Mouse (Mus musculus) embryo, embryonic 9.5 days (tissue): ENCODE measurements around the gene Slc25a35.
"Not testable (repeated sequence)": the region's sequence is repeated elsewhere in the genome, so short reads cannot be mapped to it uniquely, and the experiment has no call there.

Experiments
- DNase-seq: peaks from one replicate; pipeline ENCODE4 v3.0.0-alpha.2; 2017; ENCODE audit errors: extremely low spot score

Gene Slc25a35

DNA sequence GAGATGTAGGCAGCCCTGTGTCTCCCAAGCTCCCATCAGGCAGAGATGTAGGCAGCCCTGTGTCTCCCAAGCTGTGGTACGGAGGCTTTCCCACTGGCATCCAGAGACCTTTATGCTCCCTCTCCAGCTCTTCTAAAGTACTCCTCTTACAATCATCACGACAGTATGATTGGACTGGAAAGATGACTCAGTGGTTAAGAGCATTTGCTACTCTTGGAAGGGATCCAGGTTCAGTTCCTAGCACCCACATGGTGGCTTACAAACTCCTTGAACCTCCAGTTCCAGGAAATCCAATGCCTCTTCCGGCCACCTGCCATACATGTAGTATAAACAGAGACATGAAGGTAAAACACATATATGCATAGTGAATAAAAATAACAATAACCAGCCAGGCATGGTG, 6.3 kb upstream of the Slc25a35 start:
- no peak for DNase-seq

DNA sequence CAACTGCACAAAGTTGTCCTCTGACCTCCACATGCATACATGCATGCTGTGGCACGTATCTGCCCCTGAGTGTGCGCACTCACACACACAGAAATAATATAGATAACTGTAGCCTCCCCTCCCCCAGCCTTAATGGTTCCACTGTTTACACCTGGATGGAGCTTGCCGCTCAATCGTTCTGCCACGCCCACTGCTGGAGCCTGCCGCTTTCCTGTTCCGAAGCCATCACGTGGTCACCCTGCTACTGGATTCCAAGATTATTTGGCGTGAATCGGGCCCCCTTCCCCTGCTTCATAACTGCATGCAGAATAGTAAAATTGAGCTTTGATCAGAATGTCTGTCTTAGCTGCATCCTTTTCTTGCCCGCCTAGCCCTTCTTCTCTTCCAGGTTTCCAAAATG, 5.8 kb upstream of the Slc25a35 start:
- not testable (repeated sequence) for DNase-seq

DNA sequence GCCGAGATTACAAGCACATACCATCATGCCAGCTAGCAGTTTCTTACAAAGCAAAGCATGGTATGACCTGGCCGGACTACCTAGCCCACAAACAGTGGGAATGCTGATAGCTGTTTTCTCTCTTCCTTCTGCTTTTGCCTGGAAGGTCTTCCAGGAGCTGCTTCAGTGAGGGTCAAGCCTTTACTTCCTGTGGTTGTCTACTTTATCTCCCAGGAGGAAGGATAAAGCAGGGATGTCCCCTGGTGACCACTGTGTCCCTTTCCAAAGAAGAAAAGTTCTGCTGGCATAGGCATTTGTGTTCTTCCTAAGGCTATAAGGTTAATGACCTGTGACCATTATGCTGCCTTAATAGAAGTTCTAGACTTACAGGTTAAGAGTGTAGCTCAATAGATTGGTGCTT, 4.5 kb upstream of the Slc25a35 start:
- DNase-seq, result no peak

DNA sequence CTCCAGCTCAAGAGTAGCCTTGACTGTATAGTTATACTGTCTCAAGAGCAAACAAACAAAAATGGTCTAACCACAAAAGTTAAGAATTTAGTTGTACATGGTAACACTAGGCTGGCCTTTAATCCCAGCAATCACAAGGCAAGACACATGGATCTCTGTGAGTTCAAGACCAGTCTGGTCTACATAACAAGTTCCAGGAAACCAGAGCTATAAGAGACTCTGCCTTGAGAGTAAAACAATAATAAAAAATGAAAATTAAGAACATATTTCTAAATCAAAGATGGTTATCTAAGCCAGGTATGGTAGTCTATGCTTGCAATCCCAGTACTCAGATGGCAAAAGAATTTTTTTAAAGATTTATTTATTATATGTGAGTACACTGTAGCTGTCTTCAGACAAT, 2.9 kb upstream of the Slc25a35 start:
- DNase-seq, result no peak

DNA sequence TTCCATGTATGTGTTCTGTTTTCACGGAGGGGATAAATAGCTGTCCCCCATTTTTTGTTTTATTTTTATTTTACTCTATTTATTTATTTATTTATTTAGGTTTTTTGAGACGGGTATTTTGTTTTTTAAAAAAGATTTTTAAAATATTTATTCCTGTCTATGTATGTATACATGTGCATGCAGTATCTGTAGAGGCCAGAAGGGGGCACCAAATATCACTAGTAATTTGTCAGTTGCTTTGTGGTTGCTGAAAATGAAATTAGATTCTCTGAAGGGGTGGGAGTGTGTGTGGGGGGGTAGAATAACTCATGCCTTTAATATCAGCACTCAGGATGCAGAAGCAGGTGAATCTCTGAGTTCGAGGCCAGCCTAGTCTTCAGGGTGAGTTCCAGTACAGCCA, 2.1 kb upstream of the Slc25a35 start:
- peak; percentile 48 for DNase-seq

DNA sequence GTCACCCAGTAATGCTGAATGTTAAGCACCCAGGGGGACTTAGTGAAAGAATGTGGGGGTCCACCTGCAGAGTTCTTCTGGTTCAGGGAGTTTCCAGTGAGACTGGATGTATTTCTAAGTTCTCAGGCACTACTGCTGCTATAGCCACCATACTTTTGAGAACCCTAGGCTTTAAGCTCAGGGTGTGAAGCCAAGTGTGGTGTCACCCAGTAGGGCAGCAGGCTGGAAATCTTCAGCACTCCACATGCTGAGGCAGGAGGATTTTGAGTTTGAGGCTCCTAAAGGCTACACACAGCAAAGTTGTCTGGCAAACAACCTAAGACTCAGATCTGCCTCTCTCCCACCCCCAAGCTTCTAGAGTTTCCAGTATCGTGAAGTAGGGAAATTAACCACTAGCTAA, 1.4 kb upstream of the Slc25a35 start:
- DNase-seq, result no peak

DNA sequence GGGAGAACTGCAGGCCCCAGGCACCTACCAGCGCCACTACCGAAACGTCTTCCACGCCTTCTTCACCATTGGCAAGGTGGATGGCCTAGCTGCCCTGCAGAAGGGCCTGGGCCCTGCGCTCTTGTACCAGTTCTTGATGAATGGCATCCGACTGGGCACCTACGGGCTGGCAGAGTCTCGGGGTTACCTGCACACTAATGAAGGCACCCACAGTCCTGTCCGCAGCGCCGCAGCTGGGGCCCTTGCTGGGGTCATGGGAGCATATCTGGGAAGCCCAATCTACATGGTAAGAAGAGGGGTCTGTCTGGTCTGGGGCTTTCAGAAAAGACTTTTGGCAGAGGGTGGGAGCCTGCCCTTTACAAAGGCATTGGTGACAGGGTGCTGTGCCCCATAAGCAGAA, 821 bp downstream of the Slc25a35 start:
- no peak for DNase-seq

DNA sequence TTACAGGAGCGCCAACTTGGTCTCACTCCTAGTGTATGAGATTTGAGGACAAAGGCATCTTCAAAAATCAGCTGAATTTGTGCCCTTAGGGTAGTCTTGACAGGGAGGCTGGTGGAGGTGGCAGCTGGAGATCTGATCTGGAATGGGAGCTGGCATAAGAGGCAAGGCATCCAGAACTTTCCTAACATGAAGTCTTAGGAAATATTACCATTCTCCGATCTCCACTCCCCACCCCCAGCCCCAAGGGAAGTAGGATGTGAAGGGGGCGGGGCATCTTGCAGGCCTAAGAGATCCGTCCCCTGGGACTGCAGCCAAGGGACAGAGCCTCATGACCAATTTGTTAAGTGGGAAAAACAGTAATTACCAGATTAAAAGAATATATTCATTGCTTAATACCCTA, 2.3 kb downstream of the Slc25a35 start:
- DNase-seq, result no peak

DNA sequence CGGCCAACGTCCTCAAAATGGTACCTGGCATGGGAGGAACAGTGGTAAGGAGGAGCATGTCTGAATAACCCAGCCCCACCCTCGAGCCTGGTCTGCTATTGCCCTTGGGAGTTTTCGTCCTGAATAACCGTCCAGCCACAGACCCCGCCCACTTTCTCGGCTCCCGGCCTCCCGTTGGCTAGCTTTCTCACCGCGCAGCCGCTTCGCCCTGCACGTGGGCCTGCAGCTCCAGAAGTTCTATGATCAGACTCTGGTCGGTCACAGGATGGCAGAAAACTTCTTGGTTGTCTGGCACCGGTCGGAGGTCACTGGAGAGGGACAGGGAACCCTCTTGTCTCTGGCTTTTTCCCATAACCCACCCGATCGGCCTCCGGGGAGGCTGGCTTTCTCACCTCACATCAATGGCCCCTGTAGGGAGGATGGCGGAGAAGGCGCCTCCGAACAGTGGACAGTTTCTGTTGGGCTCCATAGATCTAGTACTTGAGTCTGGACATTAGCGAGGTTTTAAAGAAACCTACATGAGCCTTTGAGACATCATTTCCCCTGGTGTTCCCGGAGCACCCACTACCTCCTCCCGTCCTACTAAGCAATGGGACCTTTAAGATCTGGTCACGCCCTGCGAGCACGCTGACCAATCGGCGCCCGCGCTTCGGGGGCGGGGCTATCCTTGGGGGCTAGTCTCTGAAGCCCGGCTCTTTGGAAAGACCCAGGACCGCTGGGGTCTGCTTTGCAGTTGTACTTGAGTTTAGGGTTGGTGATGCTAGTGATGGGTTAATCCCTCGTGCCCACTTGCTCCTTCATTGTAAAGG, 5.5 kb downstream of the Slc25a35 start:
- DNase-seq, result peak; percentile 89

DNA sequence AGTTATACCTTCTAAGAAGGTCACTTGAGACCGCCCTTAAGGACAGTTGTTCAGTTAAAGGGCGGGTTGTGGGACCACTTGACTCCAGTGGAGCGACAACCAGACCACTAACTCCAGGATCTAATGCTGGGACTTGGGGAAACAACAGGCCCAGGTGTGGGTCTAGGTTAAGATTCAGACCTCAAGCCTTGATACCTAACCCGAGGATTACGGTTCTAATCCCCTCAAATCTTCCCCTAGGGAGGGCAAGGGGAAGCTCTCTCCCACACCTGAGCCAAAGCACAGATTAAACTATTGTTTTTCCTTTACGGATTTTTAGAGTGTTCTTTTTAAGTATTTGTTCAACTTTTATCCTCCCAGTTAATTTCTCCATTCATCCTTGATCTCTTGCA, 6.1 kb downstream of the Slc25a35 start:
- no peak for DNase-seq

DNA sequence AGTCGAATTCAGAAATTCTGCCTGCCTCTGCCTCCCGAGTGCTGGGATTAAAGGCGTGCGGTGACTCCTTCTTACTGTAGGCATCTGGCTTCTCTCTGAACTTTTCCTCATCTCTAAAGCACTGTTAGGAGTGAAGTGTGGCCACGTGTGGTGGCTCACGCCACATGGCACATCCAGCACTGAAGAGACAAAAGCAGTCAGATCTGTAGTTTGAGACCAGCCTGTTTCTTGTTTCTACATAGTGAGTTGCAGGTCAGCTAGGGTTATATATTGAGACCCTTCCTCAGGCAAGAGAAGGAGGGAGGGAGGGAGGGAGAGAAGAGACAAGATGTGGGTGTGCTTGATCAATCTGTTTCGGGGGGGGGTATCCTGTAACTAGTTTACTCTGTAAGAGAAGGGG, 7.2 kb downstream of the Slc25a35 start, which contains the start of gene Rangrf:
Gene Rangrf, minus strand, starts transcription at position 101 of the 400 bp plus-strand sequence.
- no peak for DNase-seq

DNA sequence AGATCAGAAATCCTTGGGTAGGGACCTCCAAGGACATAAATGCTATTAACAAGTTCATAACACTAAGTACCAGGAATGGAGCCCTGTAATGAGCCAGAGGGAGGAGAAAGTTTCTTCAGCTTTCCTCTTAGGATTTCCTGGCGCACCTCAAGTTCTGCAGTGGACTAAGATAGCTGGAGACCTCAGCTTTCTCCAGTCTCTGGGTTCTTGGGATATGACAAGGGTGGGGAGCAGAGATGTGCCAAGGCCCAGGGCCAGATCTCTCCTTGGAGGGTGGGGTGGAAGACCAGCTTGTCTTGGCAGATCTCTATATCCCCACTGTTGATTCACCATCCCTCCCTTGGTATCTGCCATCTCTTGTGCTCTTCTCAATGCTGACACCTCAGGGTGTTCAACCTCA, 7.7 kb downstream of the Slc25a35 start:
- no peak for DNase-seq

DNA sequence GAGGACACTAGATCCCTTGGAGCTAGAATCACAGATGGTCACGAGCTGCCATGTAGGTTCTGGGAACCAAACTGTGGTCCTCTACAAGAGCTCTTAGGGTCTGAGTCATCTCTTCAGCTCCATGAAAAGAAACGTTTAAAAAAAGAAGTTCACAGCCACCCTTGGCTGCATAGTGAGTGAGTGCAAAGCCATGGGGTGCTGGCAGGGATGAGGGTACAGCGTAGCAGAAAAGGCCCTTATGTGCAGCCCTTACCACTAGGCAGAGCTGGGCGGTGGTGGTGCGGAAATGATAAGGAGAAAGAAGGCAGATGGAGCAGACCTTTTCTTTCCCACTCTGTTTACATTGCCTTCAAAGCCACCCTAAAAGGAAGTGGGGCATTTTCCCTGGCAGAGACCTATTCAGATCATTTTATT, 11.4 kb downstream of the Slc25a35 start:
- no peak for DNase-seq

DNA sequence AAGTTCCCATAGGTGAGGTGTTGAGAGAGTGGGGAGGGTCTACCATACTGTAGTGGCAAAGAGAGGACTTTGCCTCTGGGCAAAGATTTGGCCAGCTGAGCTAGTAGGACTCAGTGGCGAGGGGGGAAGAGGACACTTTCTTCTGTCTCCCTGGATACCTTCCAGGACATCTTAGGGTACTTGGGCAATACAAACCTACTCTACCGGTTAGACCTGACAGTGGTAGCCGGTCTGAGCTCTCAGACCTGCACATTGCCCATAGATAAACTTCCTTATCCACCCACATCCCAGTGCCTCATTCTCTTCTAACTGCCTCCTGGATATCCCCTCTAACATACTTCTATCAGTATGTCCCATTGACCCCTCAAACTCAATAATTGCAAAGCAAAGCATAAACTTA, 13.0 kb downstream of the Slc25a35 start:
- DNase-seq, result no peak

DNA sequence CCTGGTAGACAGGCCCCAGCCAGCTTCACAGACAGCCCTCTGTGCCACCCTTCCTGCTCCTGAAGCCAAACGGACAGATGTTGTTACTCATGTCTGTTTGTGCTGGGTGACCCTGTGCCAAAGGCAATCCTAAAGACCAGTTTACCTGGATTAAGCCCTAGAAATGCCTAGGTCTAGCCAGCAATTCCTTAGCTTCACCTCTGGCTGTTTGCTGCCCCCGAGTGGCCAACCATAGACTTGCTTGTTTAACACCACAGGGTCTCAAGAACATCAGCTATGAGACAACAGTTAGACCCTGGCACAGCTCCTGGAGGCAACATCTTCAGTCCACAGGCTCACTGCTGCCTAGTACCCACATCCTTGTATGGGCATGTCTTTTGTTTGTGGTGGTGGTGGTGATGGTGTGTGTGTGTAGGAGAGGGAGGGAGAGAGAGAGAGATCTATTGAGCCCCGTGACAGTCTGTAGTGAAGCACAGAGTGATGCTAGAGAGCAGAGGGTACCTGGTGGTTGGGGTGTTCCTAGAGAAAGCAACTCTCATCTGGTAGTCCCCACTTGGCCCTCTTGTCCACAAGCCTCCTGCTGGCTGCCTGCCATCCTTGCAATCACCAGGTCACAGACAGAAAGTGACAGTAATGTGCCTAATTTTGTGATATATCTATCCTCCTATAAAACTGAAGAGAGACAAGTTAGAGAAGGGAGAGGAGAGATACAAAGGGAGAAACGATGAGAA, 14.9 kb downstream of the Slc25a35 start:
- peak; percentile 70 for DNase-seq

DNA sequence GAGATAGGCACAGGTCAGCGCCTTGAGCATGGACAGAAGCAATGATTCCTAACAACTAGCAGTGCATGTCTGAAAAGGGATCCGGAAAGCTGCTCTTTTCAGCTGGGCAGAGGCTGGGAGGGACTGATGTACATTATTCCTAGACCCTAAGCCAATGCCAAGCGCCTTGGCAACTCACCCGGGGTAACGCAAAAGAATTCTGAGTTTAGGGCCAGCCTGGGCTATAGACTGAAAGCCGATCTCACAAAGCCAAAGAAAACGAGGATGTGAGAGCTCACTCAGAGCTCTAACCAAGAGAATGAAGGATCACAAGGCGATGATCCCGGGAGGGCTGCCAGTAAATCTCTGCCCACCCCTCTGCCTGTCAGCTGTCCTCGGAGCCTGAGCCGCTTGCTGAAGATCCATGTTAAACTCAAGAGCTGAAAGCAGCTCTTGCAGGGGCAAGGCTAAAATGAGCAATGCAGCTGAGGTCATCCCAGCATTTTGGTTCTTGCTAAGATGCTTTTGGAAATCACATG, 19.5 kb downstream of the Slc25a35 start:
- no peak for DNase-seq

DNA sequence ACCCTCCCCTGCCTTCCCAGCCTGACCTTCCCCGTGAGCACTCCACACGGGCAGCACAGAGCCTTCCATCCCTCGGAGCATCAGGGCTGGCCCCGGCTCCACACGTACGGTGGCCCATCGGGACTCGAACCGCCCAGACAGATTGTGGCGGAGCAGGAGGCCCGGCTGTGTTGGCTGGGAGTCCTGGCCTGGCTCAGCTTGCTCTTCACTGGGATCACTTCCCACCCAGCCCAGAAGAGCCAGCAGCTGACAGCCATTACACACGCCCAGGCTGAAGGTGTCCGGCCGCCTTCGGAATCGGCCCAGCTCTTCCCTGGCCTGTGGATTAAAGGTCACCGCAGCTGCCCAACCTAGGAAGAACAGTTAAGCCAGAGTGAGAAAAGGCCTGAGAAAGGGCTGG, 20.4 kb downstream of the Slc25a35 start:
- DNase-seq, result no peak

DNA sequence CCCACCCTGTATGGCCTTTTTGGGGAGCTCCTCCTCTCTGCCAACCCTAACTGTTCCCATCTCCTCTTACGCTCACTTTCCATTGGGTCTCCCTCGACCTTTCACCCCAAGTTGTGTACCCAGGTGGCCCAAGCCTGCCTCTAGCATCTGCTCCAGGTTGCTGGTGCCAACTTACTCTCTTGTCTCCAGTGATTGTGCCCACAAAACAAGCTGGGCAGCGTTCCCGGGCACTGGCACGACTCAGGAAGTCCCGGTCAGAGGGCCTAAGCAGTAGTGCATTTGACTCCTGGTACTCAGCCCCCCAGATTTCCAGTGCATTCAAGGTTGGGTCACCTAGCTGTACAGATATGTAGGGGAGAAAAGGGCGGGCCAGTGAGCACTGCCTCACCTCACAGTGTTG, 25.2 kb downstream of the Slc25a35 start:
- DNase-seq, result no peak

DNA sequence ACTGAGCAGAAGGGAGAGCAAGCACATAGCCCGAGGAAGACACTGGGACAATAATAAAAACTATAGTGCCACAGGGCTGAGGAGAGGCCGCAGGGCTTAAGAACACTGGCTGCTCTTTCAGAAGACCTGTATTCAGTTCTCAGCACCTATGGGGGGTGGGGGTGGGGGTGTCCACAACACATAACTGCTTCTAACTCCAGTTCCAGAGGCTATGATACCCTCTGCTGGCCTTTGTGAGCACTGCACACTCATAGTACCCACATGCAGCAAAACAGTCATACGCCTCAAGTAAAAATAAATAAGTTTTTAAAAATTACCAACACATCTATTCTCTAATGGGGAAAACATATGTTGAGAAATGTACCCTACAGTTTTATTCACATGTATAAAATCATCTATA, 26.4 kb downstream of the Slc25a35 start:
- DNase-seq, result no peak

DNA sequence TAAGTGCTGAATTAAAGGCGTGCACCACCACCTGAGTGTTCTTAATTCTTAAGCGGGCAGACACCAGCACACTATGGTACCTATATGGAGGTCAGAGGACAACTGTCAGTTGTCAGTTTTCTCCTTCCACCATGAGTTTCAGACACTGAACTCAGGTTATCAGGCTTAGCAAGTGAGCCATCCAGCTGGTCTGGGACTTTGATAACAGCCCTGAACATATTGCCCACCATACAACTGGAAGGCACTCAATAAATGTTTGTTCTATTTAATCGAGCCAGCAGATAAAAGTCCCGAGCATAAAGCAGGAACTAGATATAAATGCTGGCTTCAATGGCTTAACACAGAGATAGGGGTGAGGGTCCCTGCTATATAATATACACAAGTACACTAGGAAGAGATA, 29.1 kb downstream of the Slc25a35 start:
- no peak for DNase-seq

DNA sequence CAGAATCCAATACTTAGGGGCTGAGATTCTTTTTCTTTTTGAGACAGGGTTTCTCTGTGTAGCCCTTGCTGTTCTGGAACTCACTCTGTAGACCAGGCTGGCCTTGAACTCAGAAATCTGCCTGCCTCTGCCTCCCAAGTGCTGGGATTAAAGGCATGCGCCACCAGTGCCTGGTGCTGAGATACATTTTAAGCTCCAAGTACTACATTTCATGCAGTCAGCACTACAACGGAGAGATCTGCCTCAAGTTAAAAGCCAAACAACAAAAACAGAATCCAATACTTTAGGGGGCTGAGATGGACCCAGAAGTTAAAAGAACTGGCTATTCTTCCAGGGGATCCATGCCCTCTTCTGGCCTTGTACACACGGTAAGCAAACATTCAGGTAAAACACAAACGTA, 34.9 kb downstream of the Slc25a35 start:
- not testable (repeated sequence) for DNase-seq

DNA sequence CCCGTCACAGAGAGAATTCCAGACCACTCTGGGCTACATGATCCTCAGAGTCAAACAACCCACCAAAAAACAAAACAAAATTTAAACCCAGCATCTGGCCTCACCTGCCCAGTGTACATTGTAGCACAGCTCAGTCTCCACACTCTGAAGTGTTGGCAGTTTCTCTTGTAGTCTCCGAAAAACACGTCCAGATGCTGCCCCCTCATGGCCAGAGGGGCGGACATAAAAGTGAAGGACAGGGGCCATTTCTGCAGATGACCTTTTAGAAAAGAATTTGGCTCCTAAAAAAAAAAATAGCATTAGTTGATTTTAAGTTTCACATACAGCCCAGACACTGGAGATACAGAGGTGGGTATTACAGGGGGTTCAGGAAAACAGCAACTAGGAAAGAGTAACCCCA, 35.7 kb downstream of the Slc25a35 start:
- no peak for DNase-seq

DNA sequence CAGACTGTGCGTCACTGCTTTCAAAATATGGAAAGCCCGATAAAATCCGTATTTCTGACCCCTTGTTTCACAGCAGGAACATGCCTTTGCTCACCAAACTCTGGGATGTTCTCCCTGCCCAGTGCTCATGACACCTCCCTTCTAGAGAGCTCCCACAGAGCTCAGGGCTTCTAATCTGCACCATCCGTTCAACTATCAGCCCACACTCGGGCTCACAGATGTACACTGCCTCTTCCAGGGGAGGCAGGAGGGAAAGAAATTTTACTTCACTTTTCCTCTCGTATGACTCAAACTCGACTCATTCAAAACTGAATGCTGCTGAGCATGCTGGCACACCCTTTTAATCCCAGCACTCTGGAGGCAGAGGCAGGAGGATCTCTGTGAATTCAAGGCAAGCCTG, 37.3 kb downstream of the Slc25a35 start:
- no peak for DNase-seq
